Mouse (Mus musculus) heart, adult 10 weeks (tissue): Measurements from ENCODE around the gene Slc20a1. TPM values are rescaled to one million over a fixed set of nuclear protein-coding genes. Genes with fewer than 3 reads are reported as not detected.

Source experiments
- polyA plus RNA-seq: library from polyadenylated mRNA; stranded (reverse); fragments of 350-450 nt; fragmentation: Illumina TruSeq; extraction: RNeasy Lipid Tissue Mini Kit (QIAGEN cat#74804); gene quantifications from one replicate; pipeline ENCODE4 v1.2.3, GENCODE M21; 2014; ENCODE audit warnings: low read depth, low replicate concordance

Slc20a1 gene
- 45.6 TPM for polyA plus RNA-seq

DNA sequence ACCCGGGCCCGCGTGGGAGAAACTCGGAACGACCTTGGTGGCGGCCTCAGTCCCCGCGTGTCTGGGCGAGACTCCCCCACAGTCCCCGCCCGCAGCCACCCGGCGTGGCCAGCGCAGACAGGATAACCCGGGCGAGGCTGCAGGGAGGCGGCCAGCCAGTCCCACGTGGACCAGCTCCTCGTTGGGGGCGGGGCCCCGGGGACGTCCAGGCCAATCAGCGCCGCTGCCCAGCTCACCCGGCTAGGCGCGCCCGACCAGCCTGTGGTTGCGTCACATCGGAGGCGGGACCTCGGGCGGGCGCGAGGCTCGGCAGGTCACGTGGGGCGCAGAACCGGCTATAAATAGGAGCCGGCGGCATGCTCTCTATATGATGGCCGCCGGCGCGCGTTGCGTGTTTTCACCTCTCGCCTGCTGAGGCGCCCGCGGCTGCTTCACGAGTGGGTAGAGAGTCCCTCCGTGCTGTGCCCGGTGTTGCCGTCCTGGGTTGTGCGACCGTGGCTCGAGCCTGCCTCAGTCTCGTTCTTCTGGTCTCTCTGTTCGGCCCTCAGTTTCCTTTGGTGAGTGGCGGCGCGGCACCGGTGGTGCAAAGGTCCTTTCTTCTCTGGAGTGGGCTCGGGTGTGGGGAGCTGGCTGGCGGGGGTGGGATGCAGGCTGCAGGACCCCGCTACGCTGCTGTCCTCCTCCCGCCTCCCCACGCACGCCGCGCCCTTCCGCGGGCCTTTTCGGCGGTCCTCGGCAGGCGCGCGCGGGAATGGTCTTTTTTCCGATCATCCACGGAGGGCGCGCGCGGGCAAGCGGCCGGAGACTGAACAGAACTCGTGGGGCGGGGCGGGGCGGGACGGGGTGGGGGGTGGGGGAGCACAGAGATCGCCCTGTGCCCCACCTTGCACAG is at the start of gene Slc20a1:
Gene Slc20a1, plus strand, starts transcription at position 329 of the 892 bp plus-strand sequence.

Other genes starting within 250 kb of the Slc20a1 start
- 2.3 TPM for gene Zc3h6, start 231.4 kb upstream of the Slc20a1 start, polyA plus RNA-seq
- 10.3 TPM for gene Gm10762, start 231.0 kb upstream of the Slc20a1 start, polyA plus RNA-seq
- not detected for gene Vinac1, start 150.6 kb upstream of the Slc20a1 start, polyA plus RNA-seq
- 16.7 TPM for gene Ttl, start 132.8 kb upstream of the Slc20a1 start, polyA plus RNA-seq
- gene Polr1b, start 97.8 kb upstream of the Slc20a1 start, polyA plus RNA-seq = 13.0 TPM
- 14.2 TPM for gene Chchd5, start 69.1 kb upstream of the Slc20a1 start, polyA plus RNA-seq
- 0.24 TPM for gene Ckap2l, start 98.4 kb downstream of the Slc20a1 start, polyA plus RNA-seq
- not detected for gene Il1a, start 111.2 kb downstream of the Slc20a1 start, polyA plus RNA-seq
- gene Il1b, start 172.4 kb downstream of the Slc20a1 start, polyA plus RNA-seq = 1.5 TPM